Mouse (Mus musculus) heart, embryonic 15.5 days (tissue): ENCODE data around the gene Ankzf1. TPM values are rescaled to one million over a fixed set of nuclear protein-coding genes. Genes with fewer than 3 reads are reported as not detected.

Experiments
- ATAC-seq: fragments of 200-750 bp; cut with Nextera tagmentation; replicated peaks from 2 replicates; pipeline ENCODE4 v1.8.0; 2017; ENCODE audit warnings: low read depth, moderate TSS enrichment; ENCODE audit not compliant: insufficient number of reproducible peaks, insufficient read depth, low FRiP score
- H3K27ac ChIP-seq: fragments of 300-500 bp; sonication (generic); 2 replicates; pipeline ENCODE4 v1.5.1; 2015; ENCODE audit warnings: mild to moderate bottlenecking, inconsistent platforms
- H3K27me3 ChIP-seq: fragments of 300-500 bp; sonication (generic); 2 replicates; pipeline ENCODE4 v1.6.1; 2015; ENCODE audit warnings: inconsistent platforms
- H3K36me3 ChIP-seq: fragments of 300-500 bp; sonication (generic); 2 replicates; pipeline ENCODE4 v1.6.1; 2015; ENCODE audit warnings: mild to moderate bottlenecking, inconsistent platforms
- H3K4me1 ChIP-seq: fragments of 300-500 bp; sonication (generic); replicated peaks from 2 replicates; pipeline ENCODE4 v1.6.1; 2015; ENCODE audit warnings: inconsistent platforms
- H3K4me2 ChIP-seq: fragments of 300-500 bp; sonication (generic); 2 replicates; pipeline ENCODE4 v1.6.1; 2015; ENCODE audit warnings: inconsistent platforms, mild to moderate bottlenecking, moderate library complexity
- H3K4me3 ChIP-seq: fragments of 300-500 bp; sonication (generic); 2 replicates; pipeline ENCODE4 v1.5.1; 2015; ENCODE audit warnings: mild to moderate bottlenecking, inconsistent platforms
- H3K9ac ChIP-seq: fragments of 300-500 bp; sonication (generic); 2 replicates; pipeline ENCODE4 v1.6.1; 2015; ENCODE audit warnings: mild to moderate bottlenecking, inconsistent platforms
- H3K9me3 ChIP-seq: fragments of 300-500 bp; sonication (generic); replicated peaks from 2 replicates; pipeline ENCODE4 v1.6.1; 2016; ENCODE audit warnings: inconsistent platforms
- WGBS: fragments of 180-500 bp; shearing (Covaris S2); methylation state at CpG from one replicate; pipeline ENCODE4 v1.1.7; 2015; ENCODE audit warnings: mixed read lengths; 5-methylcytosine and 5-hydroxymethylcytosine counted together
- polyA plus RNA-seq: library from polyadenylated mRNA; unstranded; fragments of >200 nt; fragmentation: Nextera tagmentation; extraction: Ambion mirVana; gene quantifications from 2 replicates; pipeline ENCODE4 v1.2.1, GENCODE M21; 2015

Gene Ankzf1
- polyA plus RNA-seq = 24.3 and 25.9 TPM in 2 replicates

DNA sequence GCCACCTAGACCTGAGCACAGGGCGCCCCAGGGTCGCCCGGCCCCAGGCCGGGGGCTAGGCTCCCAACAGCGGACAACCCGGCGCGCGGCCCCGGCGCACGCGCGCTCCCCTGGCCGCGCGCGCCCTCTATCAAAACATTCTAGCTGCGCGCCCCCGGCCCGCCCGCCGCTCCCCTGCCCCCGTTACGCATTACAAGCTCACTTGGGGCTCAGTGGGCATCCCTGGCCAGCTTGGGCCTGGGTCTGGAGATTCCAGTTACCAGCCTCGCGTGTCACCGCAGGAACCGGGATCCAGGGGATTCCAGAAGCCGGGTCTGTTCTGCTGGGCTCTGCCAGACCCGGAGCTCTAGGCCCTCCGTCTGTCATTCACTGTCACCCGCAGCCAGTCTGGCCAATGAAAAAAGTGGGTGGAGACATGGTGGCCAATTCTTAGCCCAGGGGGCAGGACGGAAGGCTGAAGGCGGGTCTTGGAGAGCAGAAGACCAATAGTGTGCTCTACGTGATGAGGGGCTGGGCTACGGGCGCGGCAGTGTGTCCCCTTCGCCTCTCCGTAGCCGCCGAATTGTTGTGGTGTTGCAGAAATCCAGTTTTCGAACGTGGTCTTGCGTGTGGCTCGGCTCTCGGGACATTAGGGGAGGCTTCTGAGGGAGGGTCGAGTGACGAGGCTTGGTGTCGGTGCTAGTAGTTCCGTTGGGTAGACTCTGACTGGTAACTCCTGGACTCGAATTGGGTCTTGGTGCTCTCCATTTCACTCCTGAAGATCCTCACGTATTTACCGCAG lies at the start of gene Ankzf1, which contains the start of gene Atg9a:
TSS of gene Ankzf1 (plus strand) at position 530 of the 781 bp plus-strand sequence.
TSS of gene Atg9a (minus strand) at position 575 of the 781 bp plus-strand sequence.
- H3K27me3 ChIP-seq = no peaks in the 10 kb centered on the region
- peak within 1 kb of the TSS; percentile 90 for H3K27ac ChIP-seq
- peaks cover 23% of the 10 kb centered on the region for H3K4me1 ChIP-seq
- WGBS = under 1% methylated on average over 56 of the region's 56 CpGs
- peak within 1 kb of the TSS; percentile 76 for H3K4me2 ChIP-seq
- peak; percentile 99 for ATAC-seq
- H3K4me3 ChIP-seq = peak within 1 kb of the TSS; percentile 83
- peak within 1 kb of the TSS; percentile 80 for H3K9ac ChIP-seq
- no peaks in the 10 kb centered on the region for H3K9me3 ChIP-seq
- peaks cover 34% of the 10 kb centered on the region for H3K36me3 ChIP-seq

DNA sequence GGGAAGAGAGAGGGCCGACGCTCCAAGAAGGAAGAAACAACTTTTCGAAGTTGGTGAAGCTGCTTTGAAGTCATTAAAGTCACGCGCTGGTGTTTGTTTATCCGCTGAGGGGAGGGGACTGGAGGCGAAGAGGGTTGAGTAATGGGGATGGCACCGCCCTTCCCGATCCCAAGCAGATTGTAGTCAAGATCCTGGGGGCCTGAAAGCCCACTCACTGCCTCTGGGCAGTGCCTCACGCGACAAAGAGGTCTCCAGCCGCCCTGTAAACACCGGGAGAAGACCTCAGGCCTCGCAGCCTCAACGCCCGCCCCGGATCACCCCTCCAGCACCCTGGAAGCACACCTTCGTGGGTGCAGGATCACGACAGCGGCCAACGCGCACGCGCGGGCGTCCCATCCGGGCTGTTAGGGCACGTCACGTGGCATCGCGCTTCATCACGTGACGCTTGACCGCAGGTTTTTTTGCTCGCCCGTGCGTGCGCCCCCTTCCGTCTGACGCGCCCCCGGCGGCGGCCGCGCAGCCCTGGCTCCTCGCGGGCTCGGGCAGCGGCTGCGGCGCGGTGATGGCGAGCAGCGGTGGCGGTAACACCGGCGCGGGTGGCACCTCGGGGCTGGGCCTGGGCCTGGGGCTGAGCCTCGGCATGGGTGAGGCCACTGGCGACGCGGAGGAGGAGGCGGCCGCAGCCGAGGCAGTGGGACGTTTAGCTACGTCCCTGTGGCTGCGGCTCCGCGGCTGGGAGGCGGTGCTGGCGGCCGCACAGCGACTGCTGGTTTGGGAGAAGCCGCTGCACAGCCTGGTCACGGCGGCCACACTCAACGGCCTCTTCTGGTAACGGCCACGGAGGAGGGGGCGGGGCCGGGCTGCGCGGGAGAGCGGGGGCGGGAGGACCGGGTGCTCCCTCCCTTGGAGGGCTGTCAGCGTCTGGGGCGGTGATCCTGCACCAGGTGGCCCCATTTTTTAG lies 49.4 kb upstream of the Ankzf1 start, which contains the start of the genes Cnppd1 and Retreg2:
TSS of gene Cnppd1 (minus strand) at position 411 of the 961 bp plus-strand sequence.
TSS of gene Retreg2 (plus strand) at position 478 of the 961 bp plus-strand sequence.
- WGBS = under 1% methylated on average over 90 of the region's 91 CpGs

DNA sequence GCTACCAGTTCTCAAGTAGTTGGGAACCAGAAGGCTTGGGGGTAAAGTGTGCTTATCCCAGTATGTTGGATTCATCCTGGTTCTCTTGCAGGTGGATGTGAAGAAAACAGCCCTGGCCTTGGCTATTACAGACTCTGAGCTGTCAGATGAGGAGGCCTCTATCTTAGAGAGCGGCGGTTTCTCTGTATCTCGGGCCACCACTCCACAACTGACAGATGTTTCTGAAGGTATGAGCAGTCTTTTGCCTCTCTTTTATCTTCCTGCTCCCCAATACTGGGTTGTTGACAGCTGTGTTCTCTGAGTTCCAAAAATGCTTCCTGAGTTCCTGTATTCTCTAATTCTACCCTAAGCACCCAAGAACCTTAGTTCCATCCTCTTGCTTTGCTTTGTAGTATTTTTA lies 46.4 kb upstream of the Ankzf1 start:
- no peaks in the 10 kb centered on the region for H3K9me3 ChIP-seq
- peaks cover 40% of the 10 kb centered on the region for H3K36me3 ChIP-seq
- H3K27ac ChIP-seq = no peak overlapping the region
- H3K9ac ChIP-seq = no peak overlapping the region
- H3K4me3 ChIP-seq = no peak overlapping the region
- no peak overlapping the region for H3K4me2 ChIP-seq
- H3K27me3 ChIP-seq = no peaks in the 10 kb centered on the region
- H3K4me1 ChIP-seq = peaks cover 17% of the 10 kb centered on the region
- ATAC-seq = no peak
- WGBS = 87% methylated on average over 3 of the region's 3 CpGs

More for the DNA sequence above, 49.4 kb upstream of the Ankzf1 start, which contains the start of the genes Cnppd1 and Retreg2:
- H3K9ac ChIP-seq = peak within 1 kb of the TSS; percentile 94
- peaks cover 46% of the 10 kb centered on the region for H3K36me3 ChIP-seq
- H3K4me1 ChIP-seq = peaks cover 22% of the 10 kb centered on the region
- ATAC-seq = peak; percentile 88
- peak within 1 kb of the TSS; percentile 86 for H3K4me2 ChIP-seq
- peak within 1 kb of the TSS; percentile 96 for H3K27ac ChIP-seq
- H3K4me3 ChIP-seq = peak within 1 kb of the TSS; percentile 90
- H3K9me3 ChIP-seq = no peaks in the 10 kb centered on the region
- H3K27me3 ChIP-seq = no peaks in the 10 kb centered on the region

DNA sequence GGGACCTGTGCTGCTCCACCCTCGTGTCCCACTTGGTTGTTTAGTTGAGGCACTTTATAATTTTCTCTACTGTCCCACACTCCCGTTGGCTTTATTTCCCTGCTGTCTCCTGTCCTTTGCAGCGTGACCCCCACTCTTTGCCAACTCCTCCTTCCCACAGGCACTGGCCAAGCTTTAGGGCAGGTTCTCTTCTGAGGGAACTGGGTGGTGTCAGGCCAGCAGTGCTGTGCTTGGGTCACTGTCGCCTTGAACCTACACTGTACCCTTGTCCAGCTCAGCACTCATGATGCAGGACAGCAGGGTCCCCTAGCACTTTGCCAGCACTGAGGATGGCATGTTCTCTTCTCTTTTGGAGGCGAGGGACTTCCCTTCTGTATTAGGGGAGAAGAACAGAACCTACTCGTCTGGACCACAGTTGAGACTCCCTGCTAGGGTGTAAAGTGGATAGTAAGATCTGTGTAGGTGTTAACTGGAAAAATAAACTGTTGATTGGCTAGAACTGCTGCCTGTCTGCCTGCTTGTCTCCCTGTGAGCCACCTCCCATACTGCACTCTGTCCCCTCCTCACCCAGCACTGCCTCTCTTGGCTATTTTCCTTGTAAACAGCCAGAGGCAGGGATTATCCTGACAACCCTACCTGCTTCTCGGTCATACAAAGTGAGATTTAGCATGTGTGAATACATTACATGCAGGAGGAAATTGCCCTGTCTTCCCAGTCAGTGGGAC lies 44.4 kb upstream of the Ankzf1 start:
- H3K36me3 ChIP-seq = peaks cover 40% of the 10 kb centered on the region
- H3K27ac ChIP-seq = no peak overlapping the region
- peaks cover 10% of the 10 kb centered on the region for H3K4me1 ChIP-seq
- no peak for ATAC-seq
- H3K4me3 ChIP-seq = no peak overlapping the region
- no peaks in the 10 kb centered on the region for H3K9me3 ChIP-seq
- no peak overlapping the region for H3K9ac ChIP-seq
- H3K27me3 ChIP-seq = no peaks in the 10 kb centered on the region
- H3K4me2 ChIP-seq = no peak overlapping the region
- 69% methylated on average over 7 of the region's 7 CpGs for WGBS

DNA sequence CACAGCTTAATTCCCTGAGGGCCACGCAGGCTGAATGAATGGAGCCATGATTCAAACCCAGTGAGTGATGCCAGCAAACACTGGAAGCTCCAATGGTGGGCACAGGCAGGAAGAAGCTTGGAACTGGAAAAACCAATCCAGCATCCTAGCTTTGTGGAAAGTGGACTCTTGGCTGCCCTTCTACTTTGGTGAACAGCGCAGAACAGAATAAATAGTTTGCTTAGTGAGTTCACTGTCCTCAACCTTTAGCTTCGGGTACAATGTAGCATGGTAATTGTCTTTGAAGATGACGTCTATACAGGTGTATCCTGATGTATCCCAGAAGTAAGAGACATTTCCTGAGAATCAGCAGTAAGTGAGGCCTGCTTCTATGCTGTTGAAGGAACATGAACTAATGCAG lies 43.2 kb upstream of the Ankzf1 start:
- no peak for ATAC-seq
- no peak overlapping the region for H3K4me2 ChIP-seq
- H3K4me3 ChIP-seq = no peak overlapping the region
- H3K36me3 ChIP-seq = peaks cover 40% of the 10 kb centered on the region
- H3K4me1 ChIP-seq = peaks cover 2% of the 10 kb centered on the region; the same call in 1 of the 2 replicates
- no peak overlapping the region for H3K27ac ChIP-seq
- H3K27me3 ChIP-seq = no peaks in the 10 kb centered on the region
- 80% methylated on average over 4 of the region's 4 CpGs for WGBS
- H3K9me3 ChIP-seq = no peaks in the 10 kb centered on the region
- no peak overlapping the region for H3K9ac ChIP-seq

DNA sequence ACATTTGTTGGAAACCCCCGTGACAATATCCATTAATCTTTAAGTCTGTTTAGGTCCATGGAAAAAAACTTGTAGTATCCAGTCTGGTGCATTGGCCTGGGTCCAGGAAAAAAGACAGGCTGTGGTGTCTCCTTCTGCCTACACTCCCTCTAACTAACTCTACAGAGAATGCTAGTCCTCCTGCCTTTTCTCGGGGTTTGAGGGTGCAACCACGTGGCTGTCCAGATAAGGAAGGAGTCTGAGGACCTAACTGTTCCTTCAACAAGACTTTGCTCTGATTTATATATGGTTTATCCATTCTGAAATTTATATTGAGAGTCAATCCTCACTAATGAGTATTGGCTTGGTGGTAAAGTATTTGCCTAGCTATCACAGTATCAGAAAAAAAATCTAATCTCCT lies 36.1 kb upstream of the Ankzf1 start:
- no peaks in the 10 kb centered on the region for H3K9me3 ChIP-seq
- H3K4me3 ChIP-seq = no peak overlapping the region
- no peak overlapping the region for H3K4me2 ChIP-seq
- H3K9ac ChIP-seq = no peak overlapping the region
- H3K27me3 ChIP-seq = no peaks in the 10 kb centered on the region
- ATAC-seq = no peak
- no peaks in the 10 kb centered on the region for H3K36me3 ChIP-seq
- no peaks in the 10 kb centered on the region for H3K4me1 ChIP-seq
- H3K27ac ChIP-seq = no peak overlapping the region
- WGBS = 39% methylated on average over 3 of the region's 3 CpGs

DNA sequence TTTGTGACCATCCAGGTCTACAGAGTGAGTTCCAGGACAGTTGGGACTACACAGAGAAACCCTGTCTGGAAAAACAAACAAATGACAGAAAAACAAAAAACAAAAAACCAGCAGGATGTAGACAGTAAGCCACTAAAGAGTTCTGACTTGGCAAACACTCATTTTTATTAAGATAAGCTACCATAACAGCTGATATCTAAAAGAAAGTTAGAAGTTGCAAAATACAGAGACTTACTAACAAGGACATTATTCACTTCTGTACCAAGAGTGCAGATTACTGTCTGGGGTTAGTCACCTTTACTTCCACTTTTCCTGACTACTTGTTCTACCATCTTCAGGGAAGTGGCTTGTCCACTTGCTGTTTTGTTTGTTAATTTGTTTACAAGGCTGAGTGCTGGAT lies 33.0 kb upstream of the Ankzf1 start:
- H3K9me3 ChIP-seq = no peaks in the 10 kb centered on the region
- H3K9ac ChIP-seq = no peak overlapping the region
- no peak overlapping the region for H3K4me2 ChIP-seq
- H3K4me1 ChIP-seq = no peaks in the 10 kb centered on the region
- no peak for ATAC-seq
- no peaks in the 10 kb centered on the region for H3K36me3 ChIP-seq
- no peak overlapping the region for H3K4me3 ChIP-seq
- H3K27me3 ChIP-seq = no peaks in the 10 kb centered on the region
- no peak overlapping the region for H3K27ac ChIP-seq

DNA sequence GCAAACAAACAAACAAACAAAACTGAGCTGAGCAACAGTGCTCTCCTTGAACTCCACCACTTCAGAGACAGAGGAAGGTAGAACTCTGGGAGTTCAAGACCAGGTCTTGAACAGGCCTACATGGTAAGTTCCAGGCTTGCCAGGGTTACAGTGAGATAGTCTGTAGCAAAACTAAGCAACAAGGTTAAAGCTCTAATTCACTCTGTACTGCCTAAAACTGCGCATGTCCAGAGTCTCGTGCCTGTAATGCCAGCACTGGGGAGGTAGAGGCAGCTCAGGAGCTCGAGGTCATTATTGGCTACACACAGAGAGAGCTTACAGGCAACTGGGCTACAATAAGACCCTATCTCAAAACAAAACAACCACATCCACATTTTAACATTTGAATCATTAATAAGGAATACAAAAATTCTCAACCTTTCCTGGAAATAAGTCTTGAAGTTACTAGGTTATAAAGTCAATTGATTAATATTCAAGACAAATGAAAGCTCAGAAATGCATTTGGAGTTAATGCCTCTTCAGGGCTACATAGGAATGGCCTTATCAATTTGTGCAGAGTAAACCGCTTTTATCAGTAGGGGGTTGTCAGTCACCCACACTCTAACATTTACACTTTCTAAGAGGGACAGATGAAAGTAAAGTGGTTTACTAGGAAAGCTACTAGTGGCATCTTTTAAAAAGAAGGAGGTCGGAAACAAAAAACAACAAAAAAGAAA lies 32.3 kb upstream of the Ankzf1 start:
- no peak overlapping the region for H3K4me3 ChIP-seq
- no peaks in the 10 kb centered on the region for H3K27me3 ChIP-seq
- H3K4me1 ChIP-seq = no peaks in the 10 kb centered on the region
- no peak overlapping the region for H3K27ac ChIP-seq
- H3K36me3 ChIP-seq = no peaks in the 10 kb centered on the region
- WGBS = 53% methylated on average over 5 of the region's 5 CpGs
- H3K9me3 ChIP-seq = no peaks in the 10 kb centered on the region
- no peak overlapping the region for H3K4me2 ChIP-seq
- ATAC-seq = no peak
- H3K9ac ChIP-seq = no peak overlapping the region

DNA sequence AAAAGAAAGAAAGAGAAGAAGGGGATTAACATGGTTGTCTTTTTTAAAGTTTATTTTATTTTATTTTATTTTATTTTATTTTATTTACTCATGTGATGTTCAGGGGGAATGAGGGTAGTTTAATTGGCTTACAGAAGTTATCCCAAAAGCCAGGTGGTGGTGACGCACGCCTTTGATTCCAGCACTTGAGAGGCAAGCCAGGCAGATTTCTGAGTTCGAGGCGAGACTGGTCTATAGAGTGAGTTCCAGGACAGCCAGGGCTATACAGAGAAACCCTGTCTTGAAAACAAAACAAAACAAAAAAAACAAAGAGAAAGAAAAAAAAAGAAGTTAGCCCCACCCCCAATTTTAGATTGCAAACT lies 31.7 kb upstream of the Ankzf1 start:
- H3K4me3 ChIP-seq = no peak overlapping the region
- H3K9ac ChIP-seq = no peak overlapping the region
- no peaks in the 10 kb centered on the region for H3K27me3 ChIP-seq
- H3K27ac ChIP-seq = no peak overlapping the region
- no peak overlapping the region for H3K4me2 ChIP-seq
- H3K9me3 ChIP-seq = no peaks in the 10 kb centered on the region
- no peak for ATAC-seq
- no peaks in the 10 kb centered on the region for H3K36me3 ChIP-seq
- no peaks in the 10 kb centered on the region for H3K4me1 ChIP-seq
- WGBS = 67% methylated on average over 4 of the region's 4 CpGs

DNA sequence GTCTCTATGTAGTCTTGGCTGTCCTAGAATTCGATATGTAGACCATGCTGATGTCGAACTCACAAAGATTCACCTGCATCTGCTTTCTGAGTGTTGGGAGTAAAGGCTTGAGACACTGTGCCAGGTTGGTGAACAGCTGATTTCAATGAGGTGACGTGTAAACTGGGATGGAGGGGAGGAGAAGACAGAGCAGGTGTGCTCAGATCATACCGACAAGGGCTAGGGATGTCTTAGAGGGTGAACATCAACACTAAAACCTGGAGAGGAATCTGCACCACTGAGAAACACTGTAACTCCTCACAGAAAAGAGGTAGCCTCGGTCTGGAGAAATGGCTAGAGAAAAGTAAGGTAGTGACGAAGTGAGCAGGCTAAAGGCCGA lies 23.9 kb upstream of the Ankzf1 start:
- Histone ChIP-seq H3K9ac (peak overlapping the region; percentile 79), H3K36me3 (peaks cover 29% of the 10 kb centered on the region), H3K4me1 (peaks cover 9% of the 10 kb centered on the region), H3K27me3 (no peaks in the 10 kb centered on the region), H3K4me3 (peak overlapping the region; percentile 97), H3K27ac (peak overlapping the region; percentile 94), H3K4me2 (peak overlapping the region; percentile 76), H3K9me3 (no peaks in the 10 kb centered on the region)
- ATAC-seq = peak; percentile 12
- 12% methylated on average over 7 of the region's 7 CpGs for WGBS
